Mouse (Mus musculus): Measurements from ENCODE around the gene Lmx1a.

The Lmx1a gene

DNA sequence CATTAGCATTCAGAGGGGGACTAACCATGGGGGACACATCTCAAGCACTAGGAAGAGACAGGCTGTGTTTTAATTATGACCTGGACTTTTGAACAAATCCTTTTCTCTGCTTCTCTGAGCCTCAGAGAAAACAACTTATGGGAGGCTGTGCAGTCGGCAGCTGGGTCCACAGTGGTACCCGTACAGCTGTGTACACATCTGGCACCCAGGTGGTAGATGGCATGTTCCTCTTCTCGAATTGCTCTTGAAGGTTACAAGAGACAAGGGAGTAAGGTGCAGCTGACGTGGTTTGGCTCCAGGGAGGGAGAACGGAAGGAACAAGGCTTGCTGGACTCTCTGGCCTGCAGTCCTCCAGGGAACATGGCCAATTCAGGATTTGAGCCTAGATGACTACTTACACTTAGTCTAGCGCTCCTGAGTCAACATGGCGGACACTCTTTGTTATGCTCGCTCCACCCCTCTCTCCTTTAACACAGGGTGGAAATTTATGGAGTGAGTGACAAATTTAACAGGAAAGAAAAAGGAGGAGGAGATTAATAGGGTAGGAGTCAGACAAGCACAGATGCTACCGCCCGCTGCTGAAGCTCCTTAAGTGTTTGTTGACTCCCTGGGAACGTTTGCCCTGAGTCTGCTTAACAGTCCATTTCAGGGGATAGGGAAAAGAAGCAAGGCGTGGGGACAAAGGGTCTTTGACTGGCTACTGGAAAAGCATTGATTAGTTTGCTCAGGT is 99.8 kb downstream of the Lmx1a start:
- no peak for DNase-seq (ENCODE audit: low spot score)

- no peak for DNase-seq (ENCODE audit: low spot score)
These were observed 100.4 kb downstream of the Lmx1a start for GRCm38 (mm10) chr1:167789448-167789847.

DNA sequence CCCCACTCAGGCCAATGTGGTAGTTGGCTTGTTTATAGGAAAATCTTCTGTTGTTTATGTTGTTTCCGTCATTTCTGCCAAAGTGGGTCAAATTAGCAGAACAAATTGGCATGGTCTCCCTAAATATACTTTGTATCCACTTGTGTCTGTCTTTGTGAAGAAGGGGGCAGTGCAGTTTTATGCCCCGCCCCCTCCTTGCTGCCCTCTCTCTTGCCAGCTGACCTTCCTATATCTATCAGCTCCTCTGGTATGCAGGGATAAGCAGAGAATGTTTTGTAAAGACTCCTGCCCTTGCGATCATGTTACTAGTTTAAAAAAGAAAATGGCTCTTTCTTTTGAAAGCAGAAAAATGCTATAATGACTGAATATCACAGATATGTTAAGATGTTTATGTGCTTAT is 101.7 kb downstream of the Lmx1a start:
- DNase-seq (ENCODE audit: low spot score): no peak

GRCm38 (mm10) chr1:167791221-167791620 is 102.2 kb downstream of the Lmx1a start:
- DNase-seq (ENCODE audit: low spot score): no peak

- no peak for DNase-seq (ENCODE audit: low spot score)
These were observed 112.9 kb downstream of the Lmx1a start for GRCm38 (mm10) chr1:167801923-167802322.

- DNase-seq (ENCODE audit: low spot score): no peak
These were observed 113.7 kb downstream of the Lmx1a start for GRCm38 (mm10) chr1:167802510-167803271.

DNA sequence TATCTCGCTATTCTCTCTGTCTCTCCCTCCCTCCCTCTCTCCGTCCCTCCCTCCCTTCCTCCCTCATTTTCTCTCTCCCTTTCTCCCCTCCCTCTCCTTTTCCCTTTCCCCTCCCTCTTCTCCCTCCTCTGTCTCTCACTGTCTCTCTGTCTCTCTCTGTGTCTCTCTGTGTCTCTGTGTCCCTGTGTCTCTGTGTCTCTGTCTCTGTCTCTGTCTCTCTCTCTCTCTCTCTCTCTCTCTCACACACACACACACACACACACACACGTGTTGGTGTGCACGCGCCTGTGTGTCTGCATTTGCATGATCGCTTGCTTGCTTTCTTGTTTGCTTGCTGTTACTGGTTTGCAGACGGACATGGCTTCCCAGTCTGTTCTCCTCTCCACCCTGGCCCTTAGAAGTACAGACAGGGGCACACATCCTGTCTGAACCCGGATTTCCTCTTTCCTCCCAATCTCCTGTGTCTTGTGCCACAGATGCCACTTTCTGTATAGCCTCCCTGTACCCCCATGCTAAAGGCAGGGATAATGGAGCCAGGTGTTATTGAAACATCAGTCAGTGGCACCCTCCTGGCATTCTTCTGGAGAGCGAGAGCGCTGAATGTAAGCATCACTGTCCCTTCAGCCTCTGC is 114.4 kb downstream of the Lmx1a start:
- DNase-seq (ENCODE audit: low spot score): no peak

DNA sequence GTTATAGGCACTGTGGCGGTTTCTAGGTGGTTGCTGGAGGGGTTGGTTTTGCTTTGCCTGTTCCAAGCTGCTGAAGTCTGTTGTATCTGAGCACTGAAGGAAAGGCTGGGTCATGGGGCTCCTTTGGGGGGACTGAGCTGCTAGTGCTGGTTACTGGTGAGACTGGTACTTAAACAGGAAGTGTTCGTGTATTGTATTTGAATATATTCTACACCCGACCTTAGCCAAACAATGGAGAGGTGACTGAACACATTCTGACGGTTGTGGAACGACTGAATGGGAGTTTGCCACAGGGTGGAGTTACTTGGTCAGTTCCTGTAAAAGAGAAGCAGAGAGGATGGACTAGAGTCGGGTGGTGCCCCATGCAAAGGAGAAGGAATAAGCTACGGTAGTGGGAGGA is 115.8 kb downstream of the Lmx1a start:
- DNase-seq (ENCODE audit: low spot score): no peak

DNA sequence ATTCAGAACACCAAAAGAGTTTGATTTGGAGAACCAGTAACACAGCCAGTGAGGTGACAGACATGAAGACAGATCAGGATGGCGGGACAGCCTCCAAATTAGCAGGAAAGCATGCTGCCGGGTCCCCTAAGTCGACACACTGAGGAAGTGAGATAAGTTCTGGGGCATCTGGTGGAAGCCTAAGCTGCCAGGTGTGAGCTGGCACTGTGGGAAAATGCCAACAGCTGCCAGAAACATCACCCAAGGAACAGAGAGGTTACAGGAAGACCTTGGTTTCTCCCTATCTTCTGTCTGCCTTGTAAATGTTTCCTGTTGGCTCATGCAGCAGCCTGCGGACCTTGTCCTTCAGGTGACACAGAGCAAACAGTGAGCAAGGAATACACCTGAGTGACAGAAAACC is 122.1 kb downstream of the Lmx1a start:
- no peak for DNase-seq (ENCODE audit: low spot score)

GRCm38 (mm10) chr1:167815166-167815565 is 126.1 kb downstream of the Lmx1a start:
- no peak for DNase-seq (ENCODE audit: low spot score)

DNA sequence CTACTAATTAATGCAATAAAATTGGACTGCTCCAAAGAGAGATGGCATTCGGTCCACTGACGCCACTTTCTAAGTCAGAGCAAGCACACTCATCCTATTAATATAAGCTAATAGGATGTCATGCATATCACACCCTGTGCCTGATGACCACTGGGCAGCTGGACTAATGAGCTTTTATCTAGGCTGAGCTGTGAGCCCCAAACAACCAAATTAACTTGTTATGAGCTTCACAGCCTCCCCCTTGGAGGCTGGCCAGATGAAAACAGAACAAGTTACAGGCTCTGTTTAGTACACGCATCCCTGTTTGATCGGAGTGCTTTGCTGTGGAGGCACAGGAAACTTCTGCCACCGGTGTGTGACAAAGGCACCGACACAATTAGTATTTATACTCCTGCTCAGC is 128.0 kb downstream of the Lmx1a start:
- DNase-seq (ENCODE audit: low spot score): no peak

- DNase-seq (ENCODE audit: low spot score): no peak
These were observed 128.6 kb downstream of the Lmx1a start for GRCm38 (mm10) chr1:167817616-167818015.

DNA sequence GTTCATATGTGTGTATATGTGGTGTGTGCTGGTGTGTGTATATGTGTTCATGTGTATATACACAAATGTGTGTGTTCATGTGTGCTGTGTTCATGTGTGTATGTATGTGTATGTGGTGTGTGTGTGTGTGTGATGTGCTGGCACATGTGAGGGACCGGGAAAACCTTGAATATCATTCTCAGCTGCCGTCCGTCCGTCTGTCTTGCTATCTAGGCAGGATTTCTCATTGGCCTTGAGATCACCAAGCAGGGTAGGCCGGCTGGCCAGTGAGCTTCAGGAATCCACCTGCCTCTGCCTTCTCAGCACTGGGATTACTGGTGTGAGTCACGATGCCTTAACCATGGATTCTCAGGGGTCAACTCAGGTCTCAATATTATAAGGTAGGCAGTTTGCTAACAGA is 131.0 kb downstream of the Lmx1a start:
- no peak for DNase-seq (ENCODE audit: low spot score)

GRCm38 (mm10) chr1:167821125-167821524 is 132.1 kb downstream of the Lmx1a start:
- no peak for DNase-seq (ENCODE audit: low spot score)

DNA sequence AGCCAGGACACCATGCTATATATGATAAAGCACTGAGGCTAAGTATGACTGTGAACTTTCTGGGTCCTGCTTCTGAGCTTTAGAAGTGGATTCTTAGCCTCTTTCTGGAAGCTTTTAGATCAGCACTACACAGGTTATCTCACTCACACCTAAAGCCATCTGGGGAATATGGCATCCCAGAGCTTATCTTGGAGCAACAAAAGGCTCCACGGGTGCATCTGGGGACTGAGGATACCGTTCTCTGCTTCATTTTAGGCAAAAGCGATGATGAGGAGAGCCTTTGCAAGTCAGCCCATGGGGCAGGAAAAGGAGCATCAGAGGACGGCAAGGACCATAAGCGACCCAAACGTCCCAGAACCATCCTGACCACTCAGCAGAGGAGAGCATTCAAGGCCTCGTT is 141.3 kb downstream of the Lmx1a start:
- no peak for DNase-seq (ENCODE audit: low spot score)

- no peak for DNase-seq (ENCODE audit: low spot score)
These were observed 142.6 kb downstream of the Lmx1a start for GRCm38 (mm10) chr1:167831601-167832000.

GRCm38 (mm10) chr1:167854801-167855200 is 165.8 kb downstream of the Lmx1a start:
- DNase-seq (ENCODE audit: low spot score): no peak

DNA sequence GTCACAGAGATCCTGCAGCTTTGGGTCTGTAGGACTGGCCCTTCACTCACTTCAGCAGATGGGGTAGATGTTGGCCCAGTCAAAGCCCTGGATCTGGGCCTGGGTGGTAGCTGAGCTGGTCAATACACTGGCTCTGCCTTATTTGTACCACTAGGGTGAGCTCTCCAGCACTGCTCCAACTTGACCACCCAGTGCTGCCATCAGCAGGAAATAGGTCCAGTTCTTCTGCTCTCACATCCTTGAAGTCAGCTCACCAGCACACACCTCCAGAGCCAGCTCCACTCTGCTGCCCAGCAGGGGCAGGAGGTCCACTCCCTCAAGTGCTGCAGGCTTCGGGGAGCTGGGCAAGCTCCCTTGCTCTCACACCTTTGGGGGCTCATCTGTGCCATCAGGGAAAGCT is 183.0 kb downstream of the Lmx1a start:
- DNase-seq (ENCODE audit: low spot score): no peak

GRCm38 (mm10) chr1:167874099-167874498 is 185.1 kb downstream of the Lmx1a start:
- no peak for DNase-seq (ENCODE audit: low spot score)

- no peak for DNase-seq (ENCODE audit: low spot score)
These were observed 188.9 kb downstream of the Lmx1a start for GRCm38 (mm10) chr1:167877931-167878330.

DNA sequence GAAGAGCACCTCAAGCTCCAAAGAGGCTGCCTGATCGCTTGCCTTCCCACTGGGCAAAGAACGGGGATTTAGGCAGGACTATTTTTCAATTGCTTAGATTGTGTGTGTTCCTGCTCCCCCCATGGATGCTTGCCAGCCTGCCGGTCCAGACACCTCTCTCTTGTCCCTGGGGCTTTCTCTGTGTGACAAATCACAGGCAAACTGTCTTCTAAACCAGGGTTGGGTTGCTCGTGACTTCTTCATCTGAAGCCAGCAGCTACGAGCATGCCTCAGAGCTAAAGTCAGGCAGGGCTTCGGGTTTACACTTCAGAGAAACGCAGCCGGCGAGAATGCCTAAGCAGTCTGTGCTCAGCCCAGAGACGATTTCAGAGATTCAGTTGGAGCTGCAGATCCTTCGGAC is 189.3 kb downstream of the Lmx1a start:
- DNase-seq (ENCODE audit: low spot score): no peak

- DNase-seq (ENCODE audit: low spot score): no peak
These were observed 196.7 kb downstream of the Lmx1a start for GRCm38 (mm10) chr1:167885776-167886175.

- DNase-seq (ENCODE audit: low spot score): no peak
These were observed 199.1 kb downstream of the Lmx1a start for GRCm38 (mm10) chr1:167888120-167888519.

Measured in testis, postnatal 14 days (tissue).